Mouse (Mus musculus) naive thymus-derived CD4-positive, alpha-beta T cell, adult 5 months (primary cell): ENCODE measurements around the gene Inpp5a. TPM values are rescaled to one million over a fixed set of nuclear protein-coding genes. Genes with fewer than 3 reads are reported as not detected.

ENCODE experiments used
- polyA plus RNA-seq: library from polyadenylated mRNA; unstranded; fragments of 100-300 nt; shearing (Covaris generic); gene quantifications from one replicate; pipeline ENCODE4 v1.2.1, GENCODE M21; 2017

Inpp5a gene
- 24.5 TPM for polyA plus RNA-seq

DNA sequence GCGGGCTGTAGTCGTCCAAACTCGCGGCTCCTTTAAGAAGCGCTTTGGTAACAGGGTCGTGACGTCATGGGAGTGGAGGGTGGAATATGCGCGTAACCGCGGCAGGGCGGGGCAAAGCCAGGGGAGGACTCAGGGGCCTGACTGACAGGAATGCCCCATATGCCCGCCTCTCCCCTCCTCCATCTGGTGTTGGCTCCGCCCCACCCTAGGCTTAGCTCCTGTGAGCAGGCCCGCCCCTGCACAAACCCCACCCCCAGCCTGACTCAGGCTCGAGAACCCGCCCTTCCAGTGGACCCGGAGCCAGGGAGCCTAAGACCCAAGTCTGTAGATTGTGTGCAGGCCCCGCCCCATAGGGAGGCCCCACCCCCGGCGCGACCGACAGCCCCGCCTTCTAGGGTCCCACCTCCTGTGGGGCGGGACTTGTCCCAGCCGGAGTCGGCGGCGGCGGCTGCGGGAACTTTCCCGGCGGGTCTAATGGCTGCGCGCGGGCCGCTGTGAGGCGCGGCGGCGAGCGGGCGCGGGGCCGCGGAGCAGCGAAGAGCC is at the start of gene Inpp5a:
Inpp5a (plus strand) TSS at position 440 of the 543 bp plus-strand sequence.

DNA sequence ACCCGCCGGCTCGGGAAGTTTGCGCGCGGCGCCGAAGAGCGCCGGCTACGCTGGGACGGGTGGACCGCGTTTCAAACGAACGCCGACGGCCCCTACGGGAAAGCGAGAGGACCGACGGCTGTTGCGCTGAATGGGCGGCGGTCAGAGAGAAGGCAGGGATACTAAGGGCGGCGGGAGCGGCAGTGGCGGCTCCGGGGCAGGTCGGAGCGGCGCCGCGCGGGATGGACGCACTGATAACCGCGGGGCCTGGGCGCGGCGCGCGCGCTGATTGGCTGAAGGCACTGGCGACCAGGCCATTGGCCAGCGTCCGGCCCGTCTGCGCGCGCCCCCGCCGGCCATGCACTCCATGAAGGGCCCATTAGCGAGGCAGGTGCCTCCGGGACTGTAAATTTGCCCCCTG is 193.7 kb downstream of the Inpp5a start, which contains the start of gene Nkx6-2:
Nkx6-2 (minus strand) TSS at position 203 of the 400 bp plus-strand sequence.

Other genes with a start within 250 kb of the Inpp5a start
- gene Lrrc27, start 176.1 kb upstream of the Inpp5a start, polyA plus RNA-seq: 1.8 TPM
- not detected for gene Stk32c, start 175.8 kb upstream of the Inpp5a start, polyA plus RNA-seq
- gene Pwwp2b, start 140.6 kb upstream of the Inpp5a start, polyA plus RNA-seq: 2.2 TPM
- not detected for gene Nkx6-2, start 193.7 kb downstream of the Inpp5a start, polyA plus RNA-seq